Mouse (Mus musculus) embryonic facial prominence, embryonic 12.5 days (tissue): ENCODE measurements at regions not wholly inside any gene's neighbourhood (a gene's known extent, or its start where the extent isn't known, plus 50 kb on each side); places are given as distances from the start of the nearest gene placed in this dataset.

Source experiments
- ATAC-seq: fragments of 200-750 bp; cut with Nextera tagmentation; 2 replicates; pipeline ENCODE4 v1.8.0; 2017; ENCODE audit not compliant: insufficient number of reproducible peaks, insufficient read depth, low FRiP score, low TSS enrichment
- H3K27ac ChIP-seq: fragments of 300-500 bp; sonication (generic); 2 replicates; pipeline ENCODE4 v1.5.1; 2016; ENCODE audit warnings: mild to moderate bottlenecking
- H3K27me3 ChIP-seq: fragments of 300-500 bp; sonication (generic); 2 replicates; pipeline ENCODE4 v1.6.1; 2016; ENCODE audit warnings: mild to moderate bottlenecking, moderate library complexity
- H3K36me3 ChIP-seq: fragments of 300-500 bp; sonication (generic); 2 replicates; pipeline ENCODE4 v1.6.1; 2016; ENCODE audit warnings: mild to moderate bottlenecking
- H3K4me1 ChIP-seq: fragments of 300-500 bp; sonication (generic); 2 replicates; pipeline ENCODE4 v1.6.1; 2016
- H3K4me2 ChIP-seq: fragments of 300-500 bp; sonication (generic); replicated peaks from 2 replicates; pipeline ENCODE4 v1.6.1; 2016; ENCODE audit warnings: mild to moderate bottlenecking, moderate library complexity
- H3K4me3 ChIP-seq: fragments of 300-500 bp; sonication (generic); 2 replicates; pipeline ENCODE4 v1.5.1; 2016; ENCODE audit warnings: mild to moderate bottlenecking
- H3K9ac ChIP-seq: fragments of 300-500 bp; sonication (generic); 2 replicates; pipeline ENCODE4 v1.6.1; 2016; ENCODE audit warnings: mild to moderate bottlenecking, moderate library complexity
- H3K9me3 ChIP-seq: fragments of 300-500 bp; sonication (generic); 2 replicates; pipeline ENCODE4 v1.6.1; 2016; ENCODE audit warnings: mild to moderate bottlenecking, moderate library complexity
- WGBS: fragments of 180-500 bp; shearing (Covaris S2); methylation state at CpG from one replicate; pipeline ENCODE4 v1.1.7; 2016; 5-methylcytosine and 5-hydroxymethylcytosine counted together

DNA sequence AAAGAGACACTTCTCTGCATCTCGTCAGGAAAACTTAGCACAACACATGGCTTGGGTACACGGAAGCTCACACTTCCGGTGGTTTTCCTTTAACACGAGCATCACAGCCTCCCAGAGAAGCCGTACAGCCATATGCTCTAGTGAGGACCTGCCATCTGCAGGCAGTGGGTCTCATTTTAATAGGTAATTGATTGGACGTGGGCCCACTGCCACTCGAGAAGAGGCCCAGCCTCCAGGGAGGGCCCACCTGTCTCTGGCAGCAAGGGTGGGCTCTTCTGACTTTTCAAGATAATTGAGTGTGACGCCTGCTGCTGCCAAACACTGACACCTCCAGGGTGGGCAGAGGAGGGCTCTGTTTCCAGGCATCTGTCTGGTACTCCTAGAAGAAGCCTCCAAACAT, 282.1 kb upstream of the Zdhhc25 start:
- no peak overlapping the region for H3K9ac ChIP-seq
- 38% methylated on average over 8 of the region's 8 CpGs for WGBS
- H3K4me1 ChIP-seq: no peaks in the 10 kb centered on the region
- no peak overlapping the region for H3K4me3 ChIP-seq
- no peak overlapping the region for H3K27ac ChIP-seq
- no peaks in the 10 kb centered on the region for H3K27me3 ChIP-seq
- ATAC-seq: no peak
- no peaks in the 10 kb centered on the region for H3K36me3 ChIP-seq
- H3K4me2 ChIP-seq: no peak overlapping the region
- H3K9me3 ChIP-seq: no peaks in the 10 kb centered on the region

DNA sequence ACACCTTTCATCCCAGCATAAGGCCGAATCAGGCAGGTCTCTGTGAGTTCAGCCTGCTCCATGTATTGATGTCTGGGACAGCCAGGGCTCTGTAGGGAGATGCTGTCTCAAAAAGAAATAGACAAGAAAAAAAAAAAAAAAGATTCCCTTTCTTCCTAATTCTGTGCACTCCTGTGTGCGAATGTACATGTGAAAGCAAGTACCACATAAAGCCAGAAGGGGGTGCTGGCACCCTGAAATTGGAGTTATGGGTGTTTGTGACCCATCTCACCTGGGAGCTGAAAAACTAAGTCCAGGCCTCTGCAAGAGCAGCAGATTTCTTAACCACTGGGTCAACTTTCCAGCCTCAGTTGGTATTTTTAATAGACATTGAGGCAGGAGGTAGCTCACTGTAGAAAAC, 280.6 kb upstream of the Zdhhc25 start:
- H3K27ac ChIP-seq: no peak overlapping the region
- no peaks in the 10 kb centered on the region for H3K36me3 ChIP-seq
- no peaks in the 10 kb centered on the region for H3K4me1 ChIP-seq
- H3K4me3 ChIP-seq: no peak overlapping the region
- ATAC-seq: no peak
- H3K9ac ChIP-seq: no peak overlapping the region
- no peaks in the 10 kb centered on the region for H3K9me3 ChIP-seq
- WGBS: 78% methylated on average over 2 of the region's 2 CpGs
- no peak overlapping the region for H3K4me2 ChIP-seq
- H3K27me3 ChIP-seq: no peaks in the 10 kb centered on the region

DNA sequence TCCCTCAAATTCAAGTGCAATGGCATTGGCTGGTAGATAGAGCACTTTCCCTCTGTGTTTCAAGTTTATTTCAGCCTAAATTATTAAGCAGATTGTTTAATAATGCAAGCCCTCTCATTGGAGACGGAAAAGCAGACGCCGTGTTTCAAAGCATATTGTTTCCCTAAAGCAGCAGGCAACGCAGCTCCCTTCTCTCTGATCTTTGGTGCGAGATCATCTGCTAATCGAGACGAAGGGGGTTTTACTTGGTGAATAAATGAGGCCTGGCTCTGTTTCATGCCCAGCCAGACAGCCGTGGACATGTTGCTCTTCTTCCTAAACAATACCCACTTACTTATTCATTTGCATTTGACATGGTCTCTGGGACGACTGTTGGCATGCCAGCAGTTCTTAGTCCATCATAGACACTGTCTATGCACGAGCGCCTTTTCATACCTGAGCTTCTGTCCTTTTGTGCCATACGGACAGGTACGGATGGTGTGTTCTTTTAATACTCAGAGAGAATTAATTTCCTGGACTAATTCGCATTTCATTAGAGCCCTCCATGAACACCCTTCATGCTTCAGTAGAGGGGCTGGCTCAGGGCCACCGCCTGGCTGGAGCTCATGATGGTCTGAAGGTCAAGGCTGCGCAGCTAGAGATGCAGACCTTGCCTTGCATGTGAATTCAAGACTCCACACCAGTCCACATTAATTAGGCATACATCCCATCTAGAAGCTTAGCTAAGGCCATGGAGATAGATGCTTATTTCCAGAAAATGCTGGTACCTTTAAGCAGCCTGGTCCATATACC, 276.3 kb upstream of the Zdhhc25 start:
- H3K9me3 ChIP-seq: no peaks in the 10 kb centered on the region
- no peak for ATAC-seq
- no peak overlapping the region for H3K27ac ChIP-seq
- 85% methylated on average over 16 of the region's 16 CpGs for WGBS
- no peak overlapping the region for H3K9ac ChIP-seq
- no peaks in the 10 kb centered on the region for H3K36me3 ChIP-seq
- H3K4me3 ChIP-seq: no peak overlapping the region
- H3K27me3 ChIP-seq: no peaks in the 10 kb centered on the region
- H3K4me2 ChIP-seq: no peak overlapping the region
- H3K4me1 ChIP-seq: no peaks in the 10 kb centered on the region

DNA sequence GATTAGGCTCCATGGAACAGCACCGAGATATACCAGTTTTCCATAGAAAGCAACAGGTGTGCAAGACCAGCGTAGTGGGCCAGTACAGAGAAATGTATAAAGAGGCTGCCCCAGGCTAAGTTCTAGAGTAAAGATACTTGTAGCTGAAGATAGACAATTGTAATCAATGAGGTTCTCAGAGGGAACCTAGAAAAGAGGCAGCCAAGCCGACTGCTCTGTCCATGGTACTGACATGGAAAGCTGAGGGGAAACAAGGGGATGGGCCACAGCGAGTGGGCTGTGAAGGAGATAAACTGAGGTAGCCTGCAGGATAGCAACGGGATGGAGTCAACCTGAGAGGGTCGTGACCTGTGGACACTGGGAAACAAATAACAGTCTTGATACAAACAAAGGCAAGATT, 275.0 kb upstream of the Zdhhc25 start:
- no peak for ATAC-seq
- Histone ChIP-seq H3K9ac (no peak overlapping the region), H3K4me2 (no peak overlapping the region), H3K36me3 (no peaks in the 10 kb centered on the region), H3K4me3 (no peak overlapping the region), H3K27me3 (no peaks in the 10 kb centered on the region), H3K4me1 (no peaks in the 10 kb centered on the region), H3K27ac (no peak overlapping the region), H3K9me3 (no peaks in the 10 kb centered on the region)
- 47% methylated on average over 6 of the region's 6 CpGs for WGBS

DNA sequence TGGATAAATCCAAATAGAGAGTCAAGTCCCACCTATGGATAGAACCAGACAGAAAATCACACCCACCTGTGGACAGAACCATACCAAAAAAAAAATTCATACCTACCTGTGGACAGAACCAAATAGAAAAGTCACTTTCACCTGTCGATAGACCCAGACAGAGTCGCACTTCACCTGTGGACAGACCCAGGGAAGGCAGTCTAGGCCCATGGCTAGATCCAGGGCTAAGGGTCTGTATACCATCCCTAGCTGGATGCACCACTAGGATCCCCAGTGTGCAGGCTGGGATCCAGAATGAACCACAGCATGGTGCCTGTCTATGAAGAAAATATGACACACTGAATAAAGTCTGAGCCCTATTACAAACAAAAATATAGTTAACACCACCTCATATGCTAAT, 246.9 kb upstream of the Zdhhc25 start:
- 90% methylated on average over 2 of the region's 2 CpGs for WGBS

GRCm38 (mm10) chr15:88360375-88361035, 239.6 kb upstream of the Zdhhc25 start:
- Histone ChIP-seq H3K9ac (no peak overlapping the region), H3K9me3 (no peaks in the 10 kb centered on the region), H3K4me1 (peaks cover 10% of the 10 kb centered on the region; the same call in 1 of the 2 replicates), H3K27ac (no peak overlapping the region), H3K27me3 (peaks cover 2% of the 10 kb centered on the region; the same call in 1 of the 2 replicates), H3K4me3 (no peak overlapping the region), H3K36me3 (no peaks in the 10 kb centered on the region), H3K4me2 (no peak overlapping the region)
- 30% methylated on average over 12 of the region's 12 CpGs for WGBS
- ATAC-seq: no peak

More for the DNA sequence above, 246.9 kb upstream of the Zdhhc25 start:
- Histone ChIP-seq H3K4me2 (no peak overlapping the region), H3K27me3 (no peaks in the 10 kb centered on the region), H3K4me1 (no peaks in the 10 kb centered on the region), H3K36me3 (no peaks in the 10 kb centered on the region), H3K4me3 (no peak overlapping the region), H3K9ac (no peak overlapping the region), H3K27ac (no peak overlapping the region), H3K9me3 (no peaks in the 10 kb centered on the region)
- no peak for ATAC-seq

DNA sequence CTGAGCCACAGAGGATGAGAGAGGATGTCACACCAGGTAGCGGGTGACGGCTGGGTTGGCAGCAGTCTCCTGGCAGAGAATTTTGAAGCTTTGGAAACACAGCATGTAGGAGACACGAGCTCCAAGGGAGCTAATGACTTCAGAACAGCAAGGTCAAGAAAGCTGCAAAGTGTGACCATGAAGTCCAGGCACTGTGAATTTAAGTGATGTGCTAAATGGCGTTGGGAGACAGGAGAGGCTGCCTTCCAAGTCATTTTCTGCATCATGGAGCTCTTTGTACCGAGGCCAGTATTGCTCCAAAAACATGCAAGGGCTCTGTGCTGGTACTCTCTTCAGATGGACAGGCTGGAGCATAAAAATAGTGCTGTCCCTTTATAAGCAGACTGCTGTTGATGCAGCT, 238.8 kb upstream of the Zdhhc25 start:
- Histone ChIP-seq H3K9me3 (no peaks in the 10 kb centered on the region), H3K27ac (no peak overlapping the region), H3K4me2 (no peak overlapping the region), H3K4me1 (peaks cover 10% of the 10 kb centered on the region; the same call in 1 of the 2 replicates), H3K27me3 (peaks cover 2% of the 10 kb centered on the region; the same call in 1 of the 2 replicates), H3K9ac (no peak overlapping the region), H3K36me3 (no peaks in the 10 kb centered on the region), H3K4me3 (no peak overlapping the region)
- ATAC-seq: no peak
- WGBS: 64% methylated on average over 5 of the region's 5 CpGs

- Histone ChIP-seq H3K36me3 (no peaks in the 10 kb centered on the region), H3K4me2 (no peak overlapping the region)
- WGBS: 43% methylated on average over 6 of the region's 6 CpGs
Observed at GRCm38 (mm10) chr15:88362966-88363365, 237.1 kb upstream of the Zdhhc25 start.

GRCm38 (mm10) chr15:88370366-88370765, 229.7 kb upstream of the Zdhhc25 start:
- WGBS: 86% methylated on average over 5 of the region's 5 CpGs
- ATAC-seq: no peak
- no peaks in the 10 kb centered on the region for H3K36me3 ChIP-seq
- no peaks in the 10 kb centered on the region for H3K27me3 ChIP-seq
- H3K4me2 ChIP-seq: no peak overlapping the region
- no peaks in the 10 kb centered on the region for H3K9me3 ChIP-seq
- no peak overlapping the region for H3K9ac ChIP-seq
- no peak overlapping the region for H3K27ac ChIP-seq
- H3K4me1 ChIP-seq: no peaks in the 10 kb centered on the region
- H3K4me3 ChIP-seq: no peak overlapping the region

More at GRCm38 (mm10) chr15:88362966-88363365, 237.1 kb upstream of the Zdhhc25 start:
- H3K27ac ChIP-seq: no peak overlapping the region
- H3K9ac ChIP-seq: no peak overlapping the region
- no peak overlapping the region for H3K4me3 ChIP-seq
- peaks cover 2% of the 10 kb centered on the region; the same call in 1 of the 2 replicates for H3K27me3 ChIP-seq
- H3K4me1 ChIP-seq: peaks cover 10% of the 10 kb centered on the region; the same call in 1 of the 2 replicates
- no peak for ATAC-seq
- no peaks in the 10 kb centered on the region for H3K9me3 ChIP-seq

DNA sequence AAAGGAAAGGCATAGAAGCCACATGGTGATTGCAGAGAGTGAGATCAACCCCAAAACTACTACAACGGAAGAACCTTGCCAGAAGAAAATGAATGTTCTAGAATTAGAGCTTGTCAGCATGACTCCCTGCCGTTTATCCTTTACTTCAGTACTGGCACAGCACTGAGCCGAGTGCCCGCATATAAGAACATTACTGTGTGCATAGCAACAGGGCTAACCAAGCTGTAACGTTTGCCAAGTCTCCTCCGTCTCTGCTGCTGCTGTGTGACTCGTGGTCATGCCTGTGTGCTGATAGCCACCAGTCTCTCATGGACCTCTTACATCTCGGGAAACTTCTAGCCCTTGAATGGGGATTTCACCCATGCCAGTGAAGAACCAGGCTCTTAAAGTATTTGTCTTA, 228.1 kb upstream of the Zdhhc25 start:
- WGBS: 83% methylated on average over 8 of the region's 8 CpGs
- Histone ChIP-seq H3K27ac (no peak overlapping the region), H3K4me3 (no peak overlapping the region), H3K9me3 (no peaks in the 10 kb centered on the region), H3K36me3 (no peaks in the 10 kb centered on the region), H3K27me3 (no peaks in the 10 kb centered on the region), H3K9ac (no peak overlapping the region), H3K4me2 (no peak overlapping the region), H3K4me1 (no peaks in the 10 kb centered on the region)
- no peak for ATAC-seq

DNA sequence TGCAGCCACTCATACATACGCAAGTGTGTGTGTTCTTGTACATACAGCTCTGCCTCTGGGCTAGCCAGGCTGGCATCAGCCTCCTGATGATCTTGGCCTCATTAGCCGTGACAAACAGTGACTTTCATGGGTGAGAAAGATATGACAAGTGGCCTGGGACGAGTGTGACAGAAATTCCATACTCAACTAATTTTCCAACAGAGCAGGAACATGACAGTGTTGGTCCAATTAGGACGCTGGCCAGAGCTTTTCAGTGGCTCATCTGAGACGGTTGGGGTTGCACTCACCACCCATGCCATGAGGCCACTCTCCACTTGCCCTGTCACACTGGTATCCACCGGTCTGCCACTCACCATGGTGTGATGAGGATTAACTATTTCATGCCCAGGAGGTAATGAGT, 226.2 kb upstream of the Zdhhc25 start:
- no peaks in the 10 kb centered on the region for H3K36me3 ChIP-seq
- WGBS: 68% methylated on average over 6 of the region's 6 CpGs
- no peaks in the 10 kb centered on the region for H3K9me3 ChIP-seq
- no peak overlapping the region for H3K27ac ChIP-seq
- no peaks in the 10 kb centered on the region for H3K4me1 ChIP-seq
- no peaks in the 10 kb centered on the region for H3K27me3 ChIP-seq
- no peak overlapping the region for H3K4me3 ChIP-seq
- no peak overlapping the region for H3K4me2 ChIP-seq
- no peak overlapping the region for H3K9ac ChIP-seq
- no peak for ATAC-seq

DNA sequence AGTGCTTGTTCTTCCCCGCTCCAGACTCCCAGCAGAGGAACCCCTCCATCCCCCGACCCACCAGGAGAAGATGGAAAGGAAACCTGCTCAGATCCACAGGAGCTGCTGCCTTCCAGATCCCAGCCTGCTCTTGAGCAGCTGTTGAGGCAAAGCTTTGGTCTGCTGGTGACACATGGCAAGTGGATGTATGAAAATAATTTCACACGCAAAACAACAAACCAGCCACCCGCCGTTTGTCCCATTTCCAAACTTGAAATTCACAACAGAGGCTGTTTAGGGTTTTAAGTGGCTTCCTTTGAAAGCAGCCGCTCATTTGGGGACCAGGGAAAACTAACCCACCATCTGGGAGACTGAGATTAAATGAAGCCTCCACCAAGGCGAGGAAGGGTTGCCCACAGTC, 220.8 kb upstream of the Zdhhc25 start:
- H3K4me2 ChIP-seq: no peak overlapping the region
- H3K9me3 ChIP-seq: no peaks in the 10 kb centered on the region

More for the DNA sequence above, 220.8 kb upstream of the Zdhhc25 start:
- WGBS: 72% methylated on average over 7 of the region's 7 CpGs
- Histone ChIP-seq H3K4me1 (no peaks in the 10 kb centered on the region), H3K27ac (no peak overlapping the region), H3K4me3 (no peak overlapping the region), H3K36me3 (no peaks in the 10 kb centered on the region), H3K27me3 (no peaks in the 10 kb centered on the region), H3K9ac (no peak overlapping the region)
- ATAC-seq: no peak
